Mouse (Mus musculus) lung, embryonic 14.5 days (tissue): ENCODE measurements around the gene Tmem263. TPM values are rescaled to one million over a fixed set of nuclear protein-coding genes. Genes with fewer than 3 reads are reported as not detected.

Experiments used
- ATAC-seq: fragments of 200-750 bp; cut with Nextera tagmentation; 2 replicates; pipeline ENCODE4 v1.8.0; 2017; ENCODE audit warnings: mild to moderate bottlenecking, moderate TSS enrichment, moderate library complexity; ENCODE audit not compliant: insufficient read depth
- DNase-seq: peaks from one replicate; pipeline ENCODE4 v3.0.0-alpha.2; 2015
- H3K27ac ChIP-seq: fragments of 300-500 bp; sonication (generic); 2 replicates; pipeline ENCODE4 v1.5.1; 2014; ENCODE audit warnings: low read depth, mild to moderate bottlenecking, moderate library complexity
- H3K27me3 ChIP-seq: fragments of 300-500 bp; sonication (generic); 2 replicates; pipeline ENCODE4 v1.6.1; 2014; ENCODE audit warnings: low read length, control low read depth; ENCODE audit not compliant: insufficient read depth
- H3K36me3 ChIP-seq: fragments of 300-500 bp; sonication (generic); 2 replicates; pipeline ENCODE4 v1.6.1; 2014; ENCODE audit warnings: control low read depth; ENCODE audit not compliant: insufficient read depth
- H3K4me1 ChIP-seq: fragments of 300-500 bp; sonication (generic); 2 replicates; pipeline ENCODE4 v1.6.1; 2014; ENCODE audit warnings: antibody characterized with exemption, control low read depth; ENCODE audit not compliant: insufficient read depth
- H3K4me2 ChIP-seq: fragments of 300-500 bp; sonication (generic); 2 replicates; pipeline ENCODE4 v1.6.1; 2014; ENCODE audit warnings: mild to moderate bottlenecking
- H3K4me3 ChIP-seq: fragments of 300-500 bp; sonication (generic); 2 replicates; pipeline ENCODE4 v1.5.1; 2014; ENCODE audit warnings: low read depth, low read length
- H3K9ac ChIP-seq: fragments of 300-500 bp; sonication (generic); 2 replicates; pipeline ENCODE4 v1.6.1; 2014
- H3K9me3 ChIP-seq: fragments of 300-500 bp; sonication (generic); 2 replicates; pipeline ENCODE4 v1.6.1; 2016; ENCODE audit warnings: low read depth, low read length, control low read depth
- CTCF ChIP-seq: IDR thresholded peaks from 2 replicates; pipeline ENCODE4 v1.5.1; 2016; ENCODE audit warnings: antibody characterized with exemption, low read depth
- WGBS: fragments of 180-500 bp; shearing (Covaris S2); extraction: QIAGEN DNeasy Blood & Tissue Kit; methylation state at CpG from one replicate; pipeline ENCODE4 v1.1.7; 2014; 5-methylcytosine and 5-hydroxymethylcytosine counted together
- polyA plus RNA-seq: library from polyadenylated mRNA; unstranded; fragments of >200 nt; fragmentation: Nextera tagmentation; extraction: Ambion mirVana; gene quantifications from 2 replicates; pipeline ENCODE4 v1.2.1, GENCODE M21; 2014

The Tmem263 gene
- 71.4 and 72.4 TPM in 2 replicates for polyA plus RNA-seq

DNA sequence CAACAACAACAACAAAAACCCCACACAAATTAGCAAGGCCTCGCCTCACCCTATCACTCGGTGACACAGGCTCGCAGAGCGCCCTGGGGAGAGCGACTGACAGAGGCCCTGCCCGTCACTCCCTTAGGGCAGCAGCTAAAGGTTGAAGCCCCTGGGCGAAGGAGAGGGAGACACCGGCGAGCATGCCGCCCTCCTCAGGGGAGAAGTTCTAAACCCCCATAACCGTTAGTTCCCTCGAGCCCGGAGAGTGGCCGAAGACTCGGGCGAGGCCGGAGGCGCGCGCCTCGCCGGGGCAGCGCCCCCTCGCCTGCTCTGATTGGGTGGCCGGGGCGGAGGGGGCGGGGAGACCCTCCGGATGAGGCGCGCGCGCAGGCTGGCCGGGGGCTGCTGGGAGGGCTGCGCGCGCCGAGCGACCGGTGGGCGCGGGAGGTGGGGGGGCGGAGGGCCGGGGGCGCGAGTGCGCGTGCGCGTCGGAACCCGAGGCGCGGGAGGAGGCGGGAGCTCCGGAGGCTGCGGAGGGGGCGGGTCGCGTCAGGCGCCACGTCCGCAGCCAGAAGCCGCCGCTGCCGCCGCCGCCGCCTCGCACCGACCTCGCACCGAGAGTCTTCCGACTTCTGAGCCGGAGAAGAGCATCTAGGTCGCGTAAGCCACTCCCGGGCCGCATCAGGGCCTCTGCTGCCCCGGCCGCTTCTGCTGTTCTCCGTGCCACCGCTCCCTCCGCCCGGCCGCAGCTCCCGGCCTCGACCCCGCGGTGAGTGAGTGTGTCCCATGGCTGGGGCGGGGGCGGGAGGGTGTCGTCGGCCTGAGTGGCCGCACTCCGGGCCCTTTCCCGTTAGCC lies at the start of gene Tmem263, which contains the start of gene Fhl4:
Gene Tmem263 (plus strand): TSS at position 381 of the 838 bp plus-strand sequence.
Gene Fhl4 (minus strand): TSS at position 249 of the 838 bp plus-strand sequence.
- H3K36me3 ChIP-seq: no peaks in the 10 kb centered on the region
- H3K9ac ChIP-seq: peak within 1 kb of the TSS; percentile 94
- ATAC-seq (peak; percentile 96), DNase-seq (peak; percentile 96)
- peak within 1 kb of the TSS; percentile 86 for H3K27ac ChIP-seq
- H3K4me3 ChIP-seq: peak within 1 kb of the TSS; percentile 82
- H3K4me2 ChIP-seq: peak within 1 kb of the TSS; percentile 70
- no peaks in the 10 kb centered on the region for H3K4me1 ChIP-seq
- no peaks in the 10 kb centered on the region for H3K27me3 ChIP-seq
- under 1% methylated on average over 83 of the region's 96 CpGs for WGBS
- 0 out of 2 replicates have a peak, but pooled peaks have one; percentile 1 for TF ChIP-seq CTCF
- H3K9me3 ChIP-seq: no peaks in the 10 kb centered on the region

DNA sequence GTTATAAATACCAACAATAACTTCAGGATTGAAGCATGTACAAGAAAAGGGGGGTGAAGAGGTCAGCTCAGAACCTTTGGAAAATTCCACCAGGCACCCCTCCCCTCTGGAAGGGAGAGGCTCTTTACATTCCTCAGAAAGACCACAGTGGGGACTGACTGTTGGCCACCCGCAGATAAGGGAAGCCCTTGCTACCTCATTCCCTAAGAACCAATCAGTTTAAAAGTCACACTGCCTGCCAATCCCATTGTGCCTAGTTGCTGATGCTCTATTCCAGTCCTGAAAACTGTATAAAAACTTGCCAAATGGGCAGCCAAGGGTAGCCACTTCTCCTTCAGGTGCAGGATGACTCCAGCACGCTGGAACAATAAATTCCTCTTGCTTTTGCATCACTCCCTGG lies 47.6 kb upstream of the Tmem263 start:
- ATAC-seq (no peak), DNase-seq (no peak)
- no peak overlapping the region for H3K9ac ChIP-seq
- no peak for TF ChIP-seq CTCF
- no peak overlapping the region for H3K4me3 ChIP-seq
- H3K9me3 ChIP-seq: no peaks in the 10 kb centered on the region
- H3K4me2 ChIP-seq: no peak overlapping the region
- H3K27ac ChIP-seq: no peak overlapping the region
- WGBS: 85% methylated on average over 2 of the region's 2 CpGs
- H3K4me1 ChIP-seq: no peaks in the 10 kb centered on the region
- no peaks in the 10 kb centered on the region for H3K27me3 ChIP-seq
- H3K36me3 ChIP-seq: no peaks in the 10 kb centered on the region

DNA sequence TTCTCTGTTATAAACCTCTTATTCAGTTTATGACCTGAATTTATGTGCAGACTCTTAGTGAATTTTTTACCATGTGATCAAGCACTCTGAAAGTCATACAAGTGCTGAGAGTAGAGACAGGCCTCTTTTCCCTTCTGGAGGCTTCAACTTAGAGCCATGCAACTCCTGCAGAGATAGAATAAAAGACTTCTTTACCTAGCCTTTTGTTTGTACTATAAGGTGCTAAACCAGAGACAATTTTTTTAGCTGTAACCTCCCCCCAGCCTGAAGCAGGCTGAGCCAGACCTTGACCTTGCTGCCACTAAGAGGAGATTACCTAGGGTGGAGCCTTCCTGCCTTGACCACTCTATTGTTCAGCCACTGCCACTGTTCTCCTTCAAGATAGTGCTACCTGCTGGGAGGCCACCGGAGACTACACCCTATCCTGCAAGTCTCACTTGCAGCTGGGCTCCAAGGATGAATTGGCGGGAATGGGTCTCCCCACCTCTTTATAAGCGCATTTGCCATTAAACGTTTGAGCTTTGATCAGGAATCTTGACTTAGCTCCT lies 30.7 kb upstream of the Tmem263 start:
- Histone ChIP-seq H3K9ac (no peak overlapping the region), H3K36me3 (no peaks in the 10 kb centered on the region)
- WGBS: 55% methylated on average over 4 of the region's 4 CpGs

GRCm38 (mm10) chr10:85101841-85102240 lies 586 bp upstream of the Tmem263 start:
- under 1% methylated on average over 10 of the region's 10 CpGs for WGBS
- DNase-seq: peak; percentile 23
- peak overlapping the region; percentile 70 for H3K4me2 ChIP-seq

More for the DNA sequence above, 30.7 kb upstream of the Tmem263 start:
- DNase-seq (no peak), ATAC-seq (no peak)
- H3K4me2 ChIP-seq: no peak overlapping the region
- no peaks in the 10 kb centered on the region for H3K9me3 ChIP-seq
- no peaks in the 10 kb centered on the region for H3K27me3 ChIP-seq
- H3K27ac ChIP-seq: no peak overlapping the region
- no peaks in the 10 kb centered on the region for H3K4me1 ChIP-seq
- no peak for TF ChIP-seq CTCF
- H3K4me3 ChIP-seq: no peak overlapping the region

DNA sequence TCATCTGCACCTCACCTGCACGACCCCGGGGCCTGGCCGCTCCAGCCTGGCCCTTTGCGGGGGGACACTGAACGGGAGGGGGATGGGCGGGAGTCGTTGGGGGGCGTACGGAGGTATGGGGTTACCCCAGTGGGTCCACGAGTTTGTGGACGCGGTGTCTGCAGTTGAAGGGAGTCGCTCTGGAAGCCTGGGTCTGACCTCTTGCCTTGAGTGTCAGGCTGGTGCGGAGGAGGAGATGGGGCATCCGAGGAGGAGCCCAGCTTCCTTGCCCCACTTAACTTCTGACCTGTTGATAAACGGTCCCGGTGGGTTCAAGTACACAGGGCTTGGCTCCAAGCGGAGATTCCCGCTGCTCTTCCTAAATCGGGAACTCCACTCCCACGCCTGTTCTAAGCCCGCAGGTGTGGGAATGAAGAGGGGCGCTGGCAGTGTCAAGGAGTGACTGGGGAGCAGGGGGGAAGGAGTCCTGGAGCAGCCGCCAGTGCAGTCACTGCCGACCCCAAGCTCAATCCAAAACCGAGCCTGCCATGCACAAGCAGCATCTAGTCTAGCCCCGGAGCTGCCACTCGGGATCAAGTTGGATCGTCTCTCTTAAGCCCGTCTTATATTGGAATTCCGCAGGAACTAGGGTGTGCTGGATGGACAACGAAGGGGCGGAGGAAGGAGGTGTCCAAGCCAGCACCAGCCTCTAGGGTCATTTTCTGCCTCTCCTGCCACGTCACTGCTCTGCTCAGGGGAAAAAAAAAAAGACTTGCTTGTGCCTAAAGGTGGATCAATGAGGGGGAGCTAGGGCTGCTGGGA lies 858 bp downstream of the Tmem263 start:
- DNase-seq: peak; percentile 69
- H3K9ac ChIP-seq: peak overlapping the region; percentile 94
- H3K4me2 ChIP-seq: peak overlapping the region; percentile 70
- H3K27me3 ChIP-seq: no peaks in the 10 kb centered on the region
- no peaks in the 10 kb centered on the region for H3K9me3 ChIP-seq
- H3K4me1 ChIP-seq: no peaks in the 10 kb centered on the region
- TF ChIP-seq CTCF: 0 out of 2 replicates have a peak, but pooled peaks have one; percentile 19
- under 1% methylated on average over 34 of the region's 34 CpGs for WGBS
- no peaks in the 10 kb centered on the region for H3K36me3 ChIP-seq
- peak; percentile 52 for ATAC-seq
- H3K27ac ChIP-seq: peak overlapping the region; percentile 77
- H3K4me3 ChIP-seq: peak overlapping the region; percentile 82

More at GRCm38 (mm10) chr10:85101841-85102240, 586 bp upstream of the Tmem263 start:
- H3K9ac ChIP-seq: peak overlapping the region; percentile 94
- TF ChIP-seq CTCF: no peak
- ATAC-seq: peak; percentile 38; the same call in 1 of the 2 replicates
- H3K4me1 ChIP-seq: no peaks in the 10 kb centered on the region
- peak overlapping the region; percentile 82 for H3K4me3 ChIP-seq
- no peaks in the 10 kb centered on the region for H3K9me3 ChIP-seq
- no peaks in the 10 kb centered on the region for H3K36me3 ChIP-seq
- H3K27me3 ChIP-seq: no peaks in the 10 kb centered on the region
- H3K27ac ChIP-seq: peak overlapping the region; percentile 86

DNA sequence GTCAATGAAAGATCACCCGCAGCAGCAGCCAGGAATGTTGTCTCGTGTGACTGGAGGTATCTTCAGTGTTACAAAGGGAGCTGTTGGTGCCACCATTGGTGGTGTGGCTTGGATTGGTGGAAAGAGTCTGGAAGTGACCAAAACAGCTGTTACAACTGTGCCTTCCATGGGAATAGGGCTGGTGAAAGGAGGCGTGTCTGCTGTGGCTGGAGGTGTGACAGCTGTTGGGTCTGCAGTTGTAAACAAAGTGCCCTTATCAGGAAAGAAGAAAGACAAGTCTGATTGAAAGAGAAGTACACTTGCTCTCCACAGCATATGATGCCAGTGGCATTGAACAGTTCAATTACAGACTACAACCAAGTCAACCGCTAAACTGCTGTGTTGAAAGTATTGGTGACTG lies 12.0 kb downstream of the Tmem263 start:
- TF ChIP-seq CTCF: no peak
- Histone ChIP-seq H3K4me2 (no peak overlapping the region), H3K9ac (no peak overlapping the region), H3K36me3 (peaks cover 35% of the 10 kb centered on the region), H3K9me3 (no peaks in the 10 kb centered on the region), H3K27ac (no peak overlapping the region), H3K27me3 (no peaks in the 10 kb centered on the region), H3K4me3 (no peak overlapping the region), H3K4me1 (no peaks in the 10 kb centered on the region)
- 73% methylated on average over 4 of the region's 4 CpGs for WGBS
- ATAC-seq: no peak
- no peak for DNase-seq
